Mouse (Mus musculus): Measurements from ENCODE around the gene Cdh5. TPM values are rescaled to one million over a fixed set of nuclear protein-coding genes. Genes with fewer than 3 reads are reported as not detected.

Cdh5 gene
- polyA plus RNA-seq, 1 experiment = 0.10 TPM

DNA sequence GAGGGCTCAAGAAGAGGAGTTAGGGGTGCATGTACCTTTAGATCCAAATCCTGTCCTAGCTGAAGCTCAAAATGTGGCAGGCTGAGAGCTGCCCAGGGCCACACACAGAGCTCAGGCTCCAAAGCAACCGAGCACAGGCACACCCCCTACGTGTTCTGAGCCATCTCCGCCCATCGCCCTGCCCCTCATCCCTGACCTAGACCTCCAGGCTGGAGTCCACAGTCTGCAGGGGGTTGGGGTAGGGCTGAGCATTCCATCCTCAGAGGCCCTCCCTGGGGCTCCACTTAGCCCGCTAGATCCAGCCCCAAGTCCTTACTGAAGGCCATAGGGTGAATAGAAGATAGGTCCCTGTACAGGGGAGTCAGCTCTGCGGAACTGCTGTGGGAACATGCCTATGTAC, 4.3 kb downstream of the Cdh5 start:
- H3K27me3 ChIP-seq (ENCODE audit: control insufficient read depth) = no peaks in the 10 kb centered on the region
- no peak for TF ChIP-seq TAL1 (IDR thresholded peaks at IDR 0.05; ENCODE audit: low read length)
- no peak for TF ChIP-seq GATA1 (IDR thresholded peaks at IDR 0.05; ENCODE audit: low read length)
- no peak overlapping the region for H3K4me3 ChIP-seq (replicated peaks)
- no peaks in the 10 kb centered on the region for H3K36me3 ChIP-seq (ENCODE audit: control insufficient read depth)
- H3K4me1 ChIP-seq (ENCODE audit: control insufficient read depth) = peaks cover 2% of the 10 kb centered on the region; the same call in 1 of the 2 replicates
- H3K9me3 ChIP-seq (ENCODE audit: control insufficient read depth, low read length) = no peaks in the 10 kb centered on the region

DNA sequence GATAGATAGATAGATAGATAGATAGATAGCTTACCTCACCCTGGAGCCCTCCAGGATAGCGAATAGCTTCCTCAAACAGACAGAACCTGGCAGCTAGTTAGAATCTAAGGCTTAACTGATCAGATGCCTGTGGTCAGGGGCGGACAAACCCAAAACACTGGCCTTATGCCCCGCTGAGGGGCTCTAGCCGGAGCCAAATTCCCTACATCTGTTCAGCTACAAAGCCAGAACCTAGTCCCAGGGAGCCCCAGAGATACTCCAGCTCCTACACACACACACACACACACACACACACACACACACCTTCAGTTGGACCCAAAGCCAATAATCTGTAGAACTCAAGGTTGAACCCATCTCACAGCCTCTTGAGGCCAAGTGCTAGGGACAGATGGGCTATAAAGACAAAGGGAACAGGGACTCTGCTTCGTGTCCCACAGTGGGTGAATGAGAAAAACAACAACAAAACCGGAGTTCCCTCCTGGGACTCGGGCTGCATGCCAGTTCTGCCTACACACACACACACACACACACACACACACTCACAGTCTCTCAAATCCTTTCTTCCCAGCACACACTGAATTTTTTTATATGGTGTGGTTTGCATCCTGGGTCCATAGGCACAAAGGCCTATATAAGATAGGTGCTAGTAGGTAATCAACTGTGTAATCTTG, 5.0 kb downstream of the Cdh5 start:
- no peaks in the 10 kb centered on the region for H3K9me3 ChIP-seq (ENCODE audit: control insufficient read depth, low read length)
- H3K36me3 ChIP-seq (ENCODE audit: control insufficient read depth) = no peaks in the 10 kb centered on the region
- TF ChIP-seq GATA1 (IDR thresholded peaks at IDR 0.05; ENCODE audit: low read length) = no peak
- no peak for TF ChIP-seq TAL1 (IDR thresholded peaks at IDR 0.05; ENCODE audit: low read length)
- no peaks in the 10 kb centered on the region for H3K27me3 ChIP-seq (ENCODE audit: control insufficient read depth)
- H3K4me3 ChIP-seq (replicated peaks) = no peak overlapping the region
- H3K4me1 ChIP-seq (ENCODE audit: control insufficient read depth) = peaks cover 2% of the 10 kb centered on the region; the same call in 1 of the 2 replicates

DNA sequence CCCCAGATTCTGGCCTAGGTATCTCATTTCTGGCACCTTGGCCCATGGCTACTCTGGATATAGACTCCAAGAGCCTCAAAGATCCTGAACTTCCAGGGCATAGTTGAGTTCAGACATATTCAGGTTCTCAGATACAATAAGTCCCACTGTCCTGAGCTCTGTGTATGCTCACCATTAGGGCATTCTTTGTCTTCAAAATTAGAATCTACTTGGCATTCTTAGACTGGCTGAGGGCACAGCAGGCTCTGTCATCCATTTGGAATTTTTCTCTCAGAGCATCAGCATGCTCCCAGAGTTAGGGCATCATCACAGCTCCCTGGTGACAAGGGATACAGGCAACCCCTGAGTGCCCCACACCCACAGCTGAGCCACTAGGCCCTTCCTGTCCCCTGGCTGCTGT, 5.7 kb downstream of the Cdh5 start:
- H3K9me3 ChIP-seq (ENCODE audit: control insufficient read depth, low read length) = no peaks in the 10 kb centered on the region
- no peaks in the 10 kb centered on the region for H3K27me3 ChIP-seq (ENCODE audit: control insufficient read depth)
- no peak overlapping the region for H3K4me3 ChIP-seq (replicated peaks)
- H3K36me3 ChIP-seq (ENCODE audit: control insufficient read depth) = no peaks in the 10 kb centered on the region
- TF ChIP-seq TAL1 (IDR thresholded peaks at IDR 0.05; ENCODE audit: low read length) (no peak), GATA1 (IDR thresholded peaks at IDR 0.05; ENCODE audit: low read length) (no peak)
- H3K4me1 ChIP-seq (ENCODE audit: control insufficient read depth) = no peaks in the 10 kb centered on the region

DNA sequence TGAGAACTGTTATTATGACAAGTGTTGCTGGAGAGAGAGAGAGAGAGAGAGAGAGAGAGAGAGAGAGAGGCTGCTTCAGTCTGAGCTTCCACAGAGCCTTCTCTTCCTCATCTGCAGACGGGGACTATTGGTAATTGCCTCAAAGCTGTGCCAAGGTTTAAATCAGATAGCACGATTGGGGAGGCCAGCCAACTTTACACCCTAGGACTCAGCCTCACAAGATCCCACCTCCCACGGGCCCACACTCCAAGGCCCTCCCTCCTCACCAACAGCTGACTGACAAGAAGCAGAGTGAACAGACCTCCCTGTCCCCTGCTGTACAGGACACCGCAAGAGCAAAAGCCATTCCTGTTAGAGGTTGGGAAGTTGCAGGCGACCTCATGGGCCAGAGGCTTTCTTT, 6.6 kb downstream of the Cdh5 start:
- TF ChIP-seq TAL1 (IDR thresholded peaks at IDR 0.05; ENCODE audit: low read length) (no peak), GATA1 (IDR thresholded peaks at IDR 0.05; ENCODE audit: low read length) (no peak)
- Histone ChIP-seq H3K27me3 (ENCODE audit: control insufficient read depth) (no peaks in the 10 kb centered on the region), H3K4me1 (ENCODE audit: control insufficient read depth) (no peaks in the 10 kb centered on the region), H3K4me3 (replicated peaks) (no peak overlapping the region), H3K36me3 (ENCODE audit: control insufficient read depth) (no peaks in the 10 kb centered on the region), H3K9me3 (ENCODE audit: control insufficient read depth, low read length) (no peaks in the 10 kb centered on the region; the same call in 1 of the 2 replicates)

DNA sequence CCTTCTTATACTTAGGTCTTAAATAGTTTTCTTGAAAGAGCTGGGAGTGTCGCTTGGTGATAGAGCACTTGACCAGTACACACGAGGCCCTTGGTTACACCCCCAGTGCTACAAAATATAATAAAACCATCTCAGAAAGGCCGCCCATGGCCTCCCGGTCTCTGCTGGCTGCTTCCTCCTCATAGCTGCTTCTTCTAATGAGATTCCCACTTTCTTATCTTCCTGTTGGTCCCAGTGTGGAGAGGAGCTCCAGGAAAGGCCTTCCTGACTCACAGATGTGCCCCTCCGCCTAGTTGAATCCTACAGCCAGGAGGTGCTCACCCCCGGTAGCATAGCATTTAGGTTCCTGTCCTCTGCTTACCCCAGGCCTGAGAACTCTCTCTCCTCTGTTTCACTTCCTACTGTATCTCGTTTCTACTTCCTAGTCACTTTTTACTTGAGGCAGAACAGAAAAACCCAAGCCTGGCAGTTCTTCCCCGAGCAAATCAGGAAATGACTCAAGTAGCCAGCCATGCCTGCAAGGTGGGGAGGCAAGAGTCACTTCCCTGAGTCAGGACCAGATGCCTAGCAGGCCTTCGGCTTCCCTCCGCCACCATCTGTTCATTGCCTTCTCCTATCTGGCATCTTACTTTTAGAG, 9.2 kb downstream of the Cdh5 start:
- TF ChIP-seq TAL1 (IDR thresholded peaks at IDR 0.05; ENCODE audit: low read length) (no peak), GATA1 (IDR thresholded peaks at IDR 0.05; ENCODE audit: low read length) (no peak)
- Histone ChIP-seq H3K4me3 (replicated peaks) (no peak overlapping the region), H3K4me1 (ENCODE audit: control insufficient read depth) (no peaks in the 10 kb centered on the region), H3K9me3 (ENCODE audit: control insufficient read depth, low read length) (no peaks in the 10 kb centered on the region; the same call in 1 of the 2 replicates), H3K36me3 (ENCODE audit: control insufficient read depth) (no peaks in the 10 kb centered on the region), H3K27me3 (ENCODE audit: control insufficient read depth) (no peaks in the 10 kb centered on the region)

DNA sequence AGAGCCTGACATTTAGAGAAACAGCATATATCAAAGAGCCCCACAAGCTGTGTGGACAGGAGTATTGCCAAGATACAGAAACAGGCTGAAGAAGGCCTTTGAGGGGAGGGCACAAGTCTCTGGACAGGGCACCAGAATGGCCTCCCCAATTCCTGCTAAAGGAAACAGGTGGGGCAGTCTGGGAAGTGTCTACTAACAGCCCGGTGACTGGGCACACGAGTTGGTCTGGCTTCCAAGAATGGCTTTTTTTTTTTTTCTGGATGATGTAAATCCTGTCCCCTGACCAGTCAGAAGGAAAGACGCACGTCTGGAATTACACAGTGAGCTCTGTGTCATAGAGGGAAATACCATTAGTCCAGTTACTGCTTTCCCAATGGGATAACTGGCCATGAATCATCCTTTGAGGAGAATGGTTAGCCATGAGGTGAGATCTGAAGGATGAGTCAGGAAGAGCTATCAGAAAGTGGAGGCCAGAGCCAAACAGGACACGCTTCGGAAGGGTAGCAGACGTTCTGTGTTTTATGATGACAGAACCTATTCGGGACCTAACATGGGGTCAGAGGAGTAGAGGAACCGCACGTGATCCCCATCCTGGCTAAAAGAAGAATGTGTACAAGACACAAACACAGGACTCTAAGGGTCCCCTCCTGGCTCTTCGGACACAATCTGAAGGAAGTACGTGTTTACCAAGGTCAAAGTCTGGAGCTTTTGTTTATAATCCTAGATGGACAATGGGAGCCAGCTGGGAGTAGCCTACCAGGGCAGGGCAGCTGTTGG, 20.4 kb downstream of the Cdh5 start:
- Histone ChIP-seq H3K9me3 (ENCODE audit: control insufficient read depth, low read length) (no peaks in the 10 kb centered on the region), H3K4me1 (ENCODE audit: control insufficient read depth) (no peaks in the 10 kb centered on the region)

DNA sequence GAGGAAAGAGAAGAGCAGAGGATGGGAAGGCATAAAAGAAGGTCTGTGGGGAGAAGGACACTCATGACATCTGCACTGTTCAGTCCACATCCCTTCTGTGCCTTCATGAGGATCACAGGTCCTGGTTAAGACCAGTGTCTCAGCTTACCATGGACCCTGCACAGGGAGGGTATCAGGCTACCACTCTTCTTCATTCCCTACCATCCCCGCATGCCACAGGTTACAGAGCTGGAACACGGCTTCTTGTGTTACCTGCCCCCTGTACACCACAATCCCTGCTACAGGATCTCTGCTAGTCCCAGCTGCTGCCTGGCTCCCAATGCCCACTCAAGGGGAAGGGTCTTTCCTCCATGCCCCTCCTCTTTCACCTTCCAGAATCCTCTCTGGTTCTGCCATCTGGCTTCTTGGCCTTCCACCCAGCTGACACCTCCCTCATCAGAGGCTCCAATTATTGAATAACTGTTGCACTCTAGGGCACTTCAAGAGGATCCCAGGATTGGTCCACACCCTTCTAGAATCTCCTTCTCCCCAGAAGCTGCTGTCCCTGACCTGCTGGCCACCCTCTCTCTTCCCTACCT, 21.7 kb downstream of the Cdh5 start:
- no peak overlapping the region for H3K4me3 ChIP-seq (replicated peaks)
- no peaks in the 10 kb centered on the region for H3K4me1 ChIP-seq (ENCODE audit: control insufficient read depth)
- TF ChIP-seq TAL1 (IDR thresholded peaks at IDR 0.05; ENCODE audit: low read length) = no peak
- no peak for TF ChIP-seq GATA1 (IDR thresholded peaks at IDR 0.05; ENCODE audit: low read length)
- H3K27me3 ChIP-seq (ENCODE audit: control insufficient read depth) = no peaks in the 10 kb centered on the region
- no peaks in the 10 kb centered on the region for H3K36me3 ChIP-seq (ENCODE audit: control insufficient read depth)
- H3K9me3 ChIP-seq (ENCODE audit: control insufficient read depth, low read length) = no peaks in the 10 kb centered on the region

More for the DNA sequence above, 20.4 kb downstream of the Cdh5 start:
- Histone ChIP-seq H3K36me3 (ENCODE audit: control insufficient read depth) (no peaks in the 10 kb centered on the region), H3K4me3 (replicated peaks) (no peak overlapping the region), H3K27me3 (ENCODE audit: control insufficient read depth) (no peaks in the 10 kb centered on the region)
- TF ChIP-seq GATA1 (IDR thresholded peaks at IDR 0.05; ENCODE audit: low read length) (no peak), TAL1 (IDR thresholded peaks at IDR 0.05; ENCODE audit: low read length) (no peak)

DNA sequence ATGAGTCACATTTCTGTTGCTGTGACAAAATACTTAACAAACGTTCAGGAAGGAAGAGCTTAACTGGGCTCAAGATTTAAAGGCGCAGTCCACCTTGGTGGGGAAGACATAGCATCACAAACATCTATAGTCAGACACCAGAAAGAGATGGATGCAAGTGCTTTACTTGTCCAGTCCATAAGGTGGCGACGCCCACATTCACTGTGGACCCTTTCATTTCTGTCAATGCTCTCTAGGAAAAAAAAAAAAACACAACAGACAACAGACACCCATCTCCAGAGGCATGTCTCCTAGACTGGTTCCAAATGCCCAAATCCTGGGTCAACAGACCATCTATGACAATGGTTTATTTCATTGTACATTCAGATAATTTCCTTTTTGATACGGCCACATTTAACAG, 23.1 kb downstream of the Cdh5 start:
- Histone ChIP-seq H3K27me3 (ENCODE audit: control insufficient read depth) (no peaks in the 10 kb centered on the region), H3K36me3 (ENCODE audit: control insufficient read depth) (no peaks in the 10 kb centered on the region), H3K4me3 (replicated peaks) (no peak overlapping the region), H3K4me1 (ENCODE audit: control insufficient read depth) (no peaks in the 10 kb centered on the region), H3K9me3 (ENCODE audit: control insufficient read depth, low read length) (no peaks in the 10 kb centered on the region)
- no peak for TF ChIP-seq TAL1 (IDR thresholded peaks at IDR 0.05; ENCODE audit: low read length)
